Mouse (Mus musculus) testis, adult 2 months (tissue): ENCODE results near the gene Paqr7.

Experiments
- CTCF ChIP-seq: fragments of 200-500 bp; IDR thresholded peaks from 2 replicates; pipeline ENCODE4 v1.5.1; 2012; ENCODE audit warnings: low read depth, mild to moderate bottlenecking, inconsistent platforms, low read length, moderate library complexity; ENCODE audit not compliant: control insufficient read depth, insufficient read depth, insufficient replicate concordance
- POLR2A ChIP-seq: fragments of 200-500 bp; IDR thresholded peaks from 2 replicates; pipeline ENCODE4 v1.6.1; 2012; ENCODE audit warnings: low read depth, mild to moderate bottlenecking, inconsistent platforms, low read length, moderate library complexity; ENCODE audit not compliant: control insufficient read depth

- TF ChIP-seq POLR2A (peak; percentile 24; the same call in 1 of the 2 replicates), CTCF (no peak)
Measured at GRCm38 (mm10) chr4:134447966-134448365, 48.5 kb upstream of the Paqr7 start.
